Mouse (Mus musculus) lung, postnatal 10 days (tissue): ENCODE measurements around the gene Exoc3l.

Source experiments
- DNase-seq: peaks from one replicate; pipeline ENCODE4 v3.0.0; 2021

Gene Exoc3l

DNA sequence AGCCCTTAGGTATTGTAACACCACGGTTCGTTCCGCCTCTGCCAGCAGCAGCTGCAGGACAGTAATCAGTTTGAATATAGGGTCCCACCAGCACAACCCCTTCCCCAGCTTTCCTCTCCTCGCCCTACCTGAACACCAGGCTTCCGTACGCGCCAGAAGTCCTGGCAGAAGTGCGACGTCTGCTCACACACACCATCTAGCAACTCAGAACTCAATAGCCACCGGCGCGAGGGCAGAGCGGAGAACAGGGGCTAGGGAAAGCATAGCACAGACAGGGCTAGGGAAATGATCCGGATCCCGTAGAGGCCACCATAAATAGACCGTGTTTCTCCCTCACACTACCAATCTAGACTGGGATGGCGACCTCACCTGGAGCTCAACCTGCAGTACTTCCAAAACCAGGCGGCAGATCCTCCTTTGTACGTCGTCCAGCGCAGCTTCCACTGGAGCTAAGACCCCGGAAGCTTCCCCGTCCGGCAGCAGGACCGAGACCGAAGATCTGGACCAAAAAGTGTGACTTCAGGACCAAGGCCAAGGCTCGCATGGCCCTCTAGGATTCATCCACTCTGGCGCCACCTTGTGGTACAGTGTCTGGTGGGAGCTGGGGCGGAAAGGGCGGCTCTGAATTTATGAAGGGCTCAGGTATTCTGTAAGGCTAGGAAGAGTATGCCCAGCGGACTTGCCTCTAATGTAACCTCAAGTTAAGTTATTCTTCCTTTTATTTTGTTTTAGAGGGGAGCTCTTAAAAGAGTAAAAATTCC is 5.2 kb downstream of the Exoc3l start:
- DNase-seq: peak; percentile 96

GRCm38 (mm10) chr8:105289805-105290460 is 6.0 kb downstream of the Exoc3l start, which contains the start of gene 4931428F04Rik:
Gene 4931428F04Rik, minus strand, starts transcription at chr8:105289864.
- DNase-seq: peak; percentile 80

DNA sequence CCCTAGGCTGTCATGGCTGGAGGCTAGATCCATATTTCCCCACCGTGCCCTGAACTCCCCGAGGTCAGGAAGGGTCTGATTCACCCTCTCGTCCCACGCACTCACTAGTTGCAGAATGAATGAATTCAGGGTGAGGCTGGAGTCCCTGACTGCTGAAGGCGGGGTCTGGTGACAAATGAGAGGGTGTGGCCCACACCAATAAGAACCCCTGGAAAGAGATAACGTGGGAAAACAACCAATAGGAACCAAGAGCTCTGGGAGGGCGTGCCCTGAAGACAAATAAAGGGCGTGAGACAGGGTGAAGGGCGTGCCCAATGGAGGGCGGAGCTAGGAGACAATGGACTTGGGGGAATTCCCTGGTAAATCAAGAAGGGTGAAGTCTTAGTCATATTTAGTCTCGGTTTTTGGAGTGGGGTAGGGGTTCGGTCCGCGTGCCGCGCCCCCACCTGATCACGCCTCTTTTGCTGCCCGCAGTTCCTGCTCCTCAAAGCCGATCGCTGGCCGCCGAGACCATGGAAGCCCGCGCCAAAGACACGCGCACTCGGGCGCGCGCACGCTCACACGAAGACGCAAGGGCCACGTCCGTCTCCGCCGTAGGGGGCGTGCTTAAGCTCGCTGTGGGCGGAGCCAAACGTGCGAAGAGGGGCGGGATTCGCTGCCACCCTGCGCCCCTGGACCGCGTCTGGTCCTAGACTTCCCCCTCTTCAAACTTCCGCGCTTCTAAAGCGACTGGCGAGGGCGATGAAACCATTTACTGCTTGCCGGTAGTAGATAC is 6.8 kb downstream of the Exoc3l start:
- peak; percentile 97 for DNase-seq

DNA sequence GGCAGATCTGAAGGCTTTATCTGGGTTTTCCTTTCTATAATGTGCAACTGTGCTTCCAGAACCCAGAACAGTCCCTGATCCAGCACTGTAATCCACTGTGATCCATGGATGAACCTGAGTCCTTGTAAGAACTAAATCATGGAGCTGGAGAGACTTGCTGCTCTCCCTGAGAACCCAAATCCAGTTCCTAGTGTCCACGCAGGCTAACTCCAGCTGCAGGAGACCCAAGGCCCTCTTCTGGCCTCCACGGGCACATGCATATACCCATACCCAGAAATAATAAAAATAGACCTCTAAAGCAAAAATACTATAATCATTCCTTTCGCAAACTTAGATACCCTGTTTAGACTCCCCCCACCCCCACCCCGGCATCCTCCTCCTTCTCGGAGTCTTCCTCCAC is 7.7 kb downstream of the Exoc3l start:
- no peak for DNase-seq

DNA sequence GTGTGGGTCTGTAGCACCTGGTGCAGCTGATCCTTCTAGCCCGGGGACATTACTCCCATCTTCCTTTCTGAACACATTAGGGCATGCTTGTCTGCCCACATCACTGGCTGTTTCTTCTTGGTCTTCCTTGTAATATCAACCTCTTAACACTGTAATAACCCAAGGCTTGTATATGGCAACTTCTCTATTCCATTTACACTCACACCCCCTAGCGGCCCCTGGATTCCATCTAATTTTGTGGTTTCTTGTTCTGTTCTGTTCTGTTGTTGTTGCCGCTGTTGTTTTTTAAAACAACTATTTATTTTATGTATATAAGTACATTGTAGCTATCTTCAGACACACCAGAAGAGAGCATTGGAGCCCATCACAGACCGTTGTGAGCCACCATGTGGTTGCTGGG is 9.0 kb downstream of the Exoc3l start:
- DNase-seq: no peak

GRCm38 (mm10) chr8:105285514-105285913 is 10.4 kb downstream of the Exoc3l start:
- DNase-seq: no peak

DNA sequence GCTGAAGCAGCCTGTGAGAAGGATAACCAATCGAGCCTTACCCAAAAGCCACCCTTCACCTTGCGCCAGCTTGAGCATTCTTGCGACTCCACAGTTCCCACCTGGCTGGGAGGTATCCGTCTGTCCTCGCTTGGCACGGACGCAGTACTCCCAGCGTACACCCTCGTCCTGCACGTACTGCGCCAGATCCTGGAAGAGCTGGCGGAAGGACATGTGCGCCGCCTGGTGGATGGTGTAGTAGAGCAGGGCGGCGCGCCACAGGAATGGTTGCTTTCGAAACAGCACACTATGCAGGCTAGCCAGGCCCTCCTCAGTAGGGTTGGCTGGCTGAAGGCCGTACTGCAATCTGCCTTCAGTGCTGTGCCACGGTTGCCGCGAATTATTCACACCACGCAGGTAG is 12.8 kb downstream of the Exoc3l start:
- peak; percentile 75 for DNase-seq

DNA sequence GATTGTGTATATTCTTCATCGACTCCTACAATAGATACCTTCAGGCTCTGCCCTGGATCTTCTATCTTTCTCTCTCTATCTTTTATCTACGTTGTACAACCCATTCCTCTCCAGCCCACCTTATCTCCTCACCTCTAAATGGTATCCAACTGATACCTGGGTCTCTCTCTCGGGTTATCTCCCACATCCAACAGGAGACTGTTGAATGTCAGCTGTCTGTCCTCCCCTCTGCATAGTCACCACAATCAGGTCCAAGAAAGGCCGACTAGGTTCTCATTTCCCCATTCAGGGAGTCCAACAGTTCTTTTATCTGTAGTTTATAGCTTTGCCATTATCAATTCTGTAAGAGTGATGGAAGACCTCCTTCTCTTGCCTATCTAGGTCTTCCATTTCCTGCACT is 13.7 kb downstream of the Exoc3l start:
- no peak for DNase-seq

GRCm38 (mm10) chr8:105281821-105282220 is 14.1 kb downstream of the Exoc3l start:
- peak; percentile 76 for DNase-seq

DNA sequence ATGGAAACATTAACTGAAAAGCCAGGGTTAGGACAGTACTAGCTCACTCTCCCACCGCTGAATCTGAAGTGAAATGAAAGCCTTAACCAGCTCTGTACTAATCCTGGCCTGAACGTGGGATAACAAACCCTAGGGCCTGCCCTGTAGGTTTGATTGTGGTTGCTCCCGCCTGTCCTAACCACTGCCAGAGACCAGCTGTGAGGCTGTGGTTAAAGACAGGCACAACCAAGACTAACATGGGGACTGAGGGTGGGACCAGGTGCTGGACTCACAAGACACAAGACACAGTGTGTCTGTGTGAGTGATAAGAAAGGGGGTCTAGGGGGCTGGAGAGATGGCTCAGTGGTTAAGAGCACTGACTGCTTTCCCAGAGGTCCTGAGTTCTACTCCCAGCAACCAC is 15.3 kb downstream of the Exoc3l start:
- DNase-seq: no peak

- peak; percentile 85 for DNase-seq
Measured at GRCm38 (mm10) chr8:105278911-105279334, 17.0 kb downstream of the Exoc3l start.

DNA sequence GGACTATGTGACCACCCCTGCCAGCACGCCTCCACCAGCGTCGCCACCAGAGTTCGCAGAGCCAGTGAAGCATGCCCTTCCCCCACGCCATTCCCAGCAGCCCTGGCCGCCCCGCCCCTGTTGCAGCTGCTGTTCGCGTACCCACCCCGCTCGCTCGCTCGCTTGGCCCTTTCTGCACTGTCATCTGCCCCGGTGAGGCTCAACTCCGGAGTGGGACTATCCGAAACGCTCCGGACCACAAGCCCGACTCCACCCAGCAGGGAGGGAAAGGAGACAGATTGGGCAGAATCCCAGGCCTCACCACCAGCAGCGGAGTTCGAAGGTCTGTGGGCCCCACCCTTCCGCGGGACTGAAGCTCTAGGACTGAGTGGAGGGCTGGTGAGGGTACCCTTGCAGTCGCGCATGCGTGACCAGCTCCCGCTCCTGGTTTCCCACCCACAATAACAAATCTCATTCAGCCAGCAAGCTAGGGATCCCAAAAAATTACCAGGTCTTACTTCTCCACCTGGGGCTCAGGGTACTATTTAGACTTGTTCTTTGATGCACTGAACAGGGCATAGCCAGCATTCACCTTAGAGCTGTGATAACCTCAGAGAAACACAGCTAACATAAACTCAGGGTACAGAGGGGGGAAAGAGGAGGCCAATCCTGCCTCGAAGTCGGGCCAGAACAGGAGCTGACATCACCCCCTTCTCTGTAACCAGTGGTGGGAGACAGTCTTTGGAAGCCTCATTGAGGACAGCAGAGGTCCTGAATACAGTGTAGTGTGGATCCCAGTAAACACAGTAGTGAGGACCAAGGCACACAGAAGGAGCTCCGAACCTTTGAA is 19.4 kb downstream of the Exoc3l start:
- peak; percentile 80 for DNase-seq

DNA sequence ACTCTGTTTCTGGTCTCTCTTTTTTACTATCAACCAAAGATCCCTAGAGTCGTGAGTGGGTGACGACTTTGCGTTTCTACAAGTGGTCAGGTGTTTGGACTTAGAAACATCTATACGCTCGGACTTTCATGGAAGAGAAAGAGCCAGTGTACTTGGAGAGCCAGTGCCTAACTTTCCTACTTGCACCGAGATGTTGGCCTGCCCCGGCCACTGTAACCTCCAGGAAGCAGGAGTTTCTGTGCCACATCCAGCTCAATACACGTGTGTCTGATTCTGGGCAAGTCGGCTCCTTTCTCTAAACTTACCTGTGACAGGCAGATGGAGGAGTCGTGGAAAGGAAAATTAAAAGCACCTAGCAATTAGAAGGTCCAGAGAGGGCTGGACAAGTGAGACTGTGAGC is 20.1 kb downstream of the Exoc3l start, which contains the start of gene Nol3:
Gene Nol3, plus strand, starts transcription at position 301 of the 400 bp plus-strand sequence.
- DNase-seq: no peak

GRCm38 (mm10) chr8:105275387-105275786 is 20.5 kb downstream of the Exoc3l start:
- no peak for DNase-seq

GRCm38 (mm10) chr8:105270916-105271186 is 25.1 kb downstream of the Exoc3l start:
- no peak for DNase-seq

DNA sequence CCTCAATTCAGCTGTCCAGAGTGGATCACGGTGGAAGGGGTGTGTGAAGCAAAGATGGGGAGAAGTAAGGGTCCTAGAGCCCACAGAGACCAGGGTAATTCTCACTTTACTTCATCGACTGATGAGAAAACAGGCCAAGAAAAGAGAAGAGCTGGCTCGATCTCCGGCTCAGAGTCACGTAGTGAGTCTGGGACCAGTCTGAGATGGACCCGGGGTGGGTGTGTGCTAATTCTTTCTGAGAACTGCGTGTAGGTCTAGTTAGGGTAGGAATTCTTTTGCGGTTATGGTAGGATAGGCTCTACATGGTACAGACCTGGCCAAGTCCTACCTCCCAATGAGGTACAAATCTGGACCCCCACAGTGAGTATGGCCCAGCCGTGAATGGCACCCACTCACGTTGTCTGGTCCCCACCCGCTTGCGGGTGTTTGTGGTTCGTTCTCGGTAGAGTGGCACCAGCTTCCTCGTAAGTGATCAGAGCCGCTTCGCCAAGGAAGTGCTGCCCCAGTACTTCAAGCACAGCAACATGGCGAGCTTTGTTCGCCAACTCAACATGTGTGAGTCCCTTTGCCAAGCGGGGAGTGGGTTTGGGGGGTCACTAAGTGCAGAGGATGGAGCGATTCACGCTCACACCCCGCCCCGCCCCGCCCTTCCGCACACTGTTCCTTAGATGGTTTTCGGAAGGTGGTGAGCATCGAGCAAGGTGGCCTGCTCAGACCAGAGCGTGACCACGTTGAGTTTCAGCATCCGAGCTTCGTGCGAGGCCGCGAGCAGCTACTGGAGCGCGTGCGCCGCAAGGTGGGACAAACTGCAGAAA is 25.6 kb downstream of the Exoc3l start:
- no peak for DNase-seq

GRCm38 (mm10) chr8:105269461-105269947 is 26.4 kb downstream of the Exoc3l start, which contains the start of gene Hsf4:
Gene Hsf4, plus strand, starts transcription at chr8:105269801.
- peak; percentile 80 for DNase-seq

- DNase-seq: peak; percentile 83
Measured at GRCm38 (mm10) chr8:105269075-105269458, 26.8 kb downstream of the Exoc3l start.

- peak; percentile 54 for DNase-seq
Measured at GRCm38 (mm10) chr8:105268342-105269074, 27.4 kb downstream of the Exoc3l start.

DNA sequence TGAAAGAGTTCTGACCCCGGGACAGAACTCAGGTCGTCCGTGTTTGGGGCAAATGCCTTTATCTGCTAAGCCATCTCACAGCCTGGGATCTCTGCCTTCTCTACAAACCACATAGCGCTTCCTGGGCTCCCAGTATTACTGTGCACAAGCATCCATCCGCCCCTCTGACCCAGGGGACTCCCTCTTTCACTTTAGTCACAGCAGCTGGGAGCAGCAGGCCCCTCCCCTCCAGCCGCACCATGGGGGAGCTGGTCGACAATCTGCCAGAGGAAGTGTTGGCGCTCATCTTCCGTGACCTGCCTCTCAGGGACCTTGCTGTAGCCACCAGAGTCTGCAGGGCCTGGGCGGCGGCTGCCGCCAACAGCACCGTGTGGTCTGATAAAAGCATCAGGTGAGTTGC is 29.1 kb downstream of the Exoc3l start:
- DNase-seq: no peak

DNA sequence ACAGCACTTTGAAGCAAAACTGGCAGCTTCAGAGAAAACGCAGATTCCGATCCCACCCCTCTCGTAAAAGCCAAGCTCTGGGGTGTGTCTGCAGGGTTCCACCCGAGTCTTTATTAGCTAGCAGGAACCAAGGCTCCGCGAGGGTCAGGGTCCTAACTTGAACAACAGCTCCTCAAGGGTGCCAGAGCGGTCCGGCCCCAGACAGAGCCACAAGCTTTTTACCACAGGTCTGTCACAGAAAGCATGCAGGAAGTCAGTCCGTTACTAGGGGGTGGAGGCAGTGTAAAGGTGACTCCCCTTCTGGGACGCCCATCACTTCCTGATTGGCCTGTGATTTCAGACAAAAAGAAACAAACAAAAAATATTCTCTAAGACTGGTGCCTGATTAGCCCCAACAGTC is 30.8 kb downstream of the Exoc3l start:
- DNase-seq: peak; percentile 62
